Mouse (Mus musculus) gonadal fat pad, adult 2 months (tissue): ENCODE results near the gene Lnpk. TPM values are rescaled to one million over a fixed set of nuclear protein-coding genes. Genes with fewer than 3 reads are reported as not detected.

Experiments
- DNase-seq: peaks from one replicate; pipeline ENCODE4 v3.0.0-alpha.2; 2012; ENCODE audit warnings: low read depth
- polyA plus RNA-seq: library from polyadenylated mRNA; depleted of rRNA; stranded (reverse); fragments of >200 nt; gene quantifications from 2 replicates; pipeline ENCODE4 v1.2.3, GENCODE M21; 2012; rRNA removed

Lnpk gene
- polyA plus RNA-seq, 1 experiment: 8.1 TPM

DNA sequence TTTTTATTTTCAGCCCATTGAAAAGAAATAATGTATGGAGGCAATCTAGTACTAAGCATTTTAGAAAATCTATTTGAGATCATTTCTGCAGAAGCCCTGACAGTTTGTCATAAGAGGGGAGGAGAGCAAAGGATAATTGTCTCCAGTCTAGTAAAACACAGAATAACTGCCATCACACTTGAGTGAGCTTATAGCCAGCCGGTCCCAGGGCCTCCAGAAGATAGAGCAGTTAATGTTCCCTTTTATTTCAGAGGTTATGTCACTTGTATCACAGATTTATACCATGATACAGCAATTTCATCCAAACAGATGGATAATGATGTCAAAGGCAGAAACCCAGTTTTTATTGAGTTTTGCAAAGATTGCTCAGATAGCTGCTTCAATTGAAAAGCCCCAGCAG, 89.0 kb downstream of the Lnpk start:
- DNase-seq: no peak

DNA sequence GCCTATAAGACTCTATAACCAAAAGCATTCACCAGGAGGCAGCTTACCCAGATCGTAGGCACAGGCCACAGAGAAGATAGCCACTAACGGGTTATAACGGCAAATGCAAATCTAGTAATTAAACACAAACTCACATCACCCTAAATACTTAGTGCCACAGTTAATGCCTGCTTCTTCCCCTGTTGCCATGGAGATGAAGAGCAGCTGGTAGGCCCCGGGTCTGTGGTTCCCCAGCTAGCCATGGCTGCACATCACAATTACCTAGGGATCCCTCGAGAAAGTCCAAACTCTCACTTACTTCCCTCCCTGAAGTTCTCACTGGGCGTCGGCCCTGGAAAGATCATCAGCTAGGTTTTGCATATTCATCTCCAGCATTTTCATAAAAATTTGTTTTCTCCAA, 90.8 kb downstream of the Lnpk start:
- DNase-seq: no peak

DNA sequence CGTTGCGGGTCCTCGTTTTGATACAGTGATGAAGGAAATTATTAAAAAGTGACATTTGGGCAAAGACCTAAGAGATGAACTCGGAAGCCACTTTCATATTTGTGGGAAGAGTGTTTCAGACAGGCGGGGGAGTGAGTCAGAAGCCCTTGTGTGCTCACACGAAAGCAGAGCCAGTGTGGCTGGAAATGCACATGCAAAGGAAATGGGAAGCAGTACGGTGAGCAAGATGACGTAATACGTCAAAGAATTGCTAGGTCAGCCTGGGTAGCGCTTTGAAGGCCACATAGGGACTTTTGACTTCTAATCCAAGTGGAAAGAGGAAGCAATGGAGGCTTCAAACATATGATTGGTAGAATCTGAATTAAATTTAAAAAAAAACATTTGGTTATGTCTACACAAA, 96.6 kb downstream of the Lnpk start:
- DNase-seq: no peak

DNA sequence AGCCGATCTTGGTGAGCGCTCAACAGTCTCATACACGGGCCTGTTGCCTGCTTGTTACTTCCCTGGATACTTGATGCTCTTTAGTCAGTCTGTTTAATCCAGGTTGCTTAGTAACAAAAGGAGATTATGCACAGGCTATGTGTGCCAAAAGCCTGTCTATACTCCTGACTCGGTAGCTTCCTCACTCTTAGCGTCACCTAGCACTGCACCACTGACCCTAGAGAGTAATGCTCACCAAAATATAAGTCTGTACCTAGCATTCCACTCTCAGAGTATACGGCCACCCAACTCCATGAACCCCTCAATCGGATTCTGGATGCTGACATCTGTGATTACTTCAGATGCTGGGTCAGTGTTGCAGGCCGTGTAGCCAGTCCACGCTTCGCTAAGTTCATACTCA, 97.1 kb downstream of the Lnpk start:
- DNase-seq: no peak

Other genes with a start within 250 kb of the Lnpk start
- gene Evx2, start 80.1 kb upstream of the Lnpk start, polyA plus RNA-seq: not detected in 2 replicates
- gene Hoxd13, start 88.9 kb upstream of the Lnpk start, polyA plus RNA-seq: 0.34 and 0.46 TPM in 2 replicates
- gene Hoxd12, start 95.6 kb upstream of the Lnpk start, polyA plus RNA-seq: 0.09 and 0.13 TPM in 2 replicates
- 0.44 and 0.76 TPM in 2 replicates for gene Hoxd11, start 100.1 kb upstream of the Lnpk start, polyA plus RNA-seq
- 0.90 and 2.2 TPM in 2 replicates for gene Hoxd10, start 112.5 kb upstream of the Lnpk start, polyA plus RNA-seq
- gene Hoxd9, start 118.3 kb upstream of the Lnpk start, polyA plus RNA-seq: 17.1 and 28.9 TPM in 2 replicates
- gene Hoxd8, start 125.2 kb upstream of the Lnpk start, polyA plus RNA-seq: 43.0 and 80.7 TPM in 2 replicates
- 23.7 and 30.0 TPM in 2 replicates for gene Hoxd3, start 132.5 kb upstream of the Lnpk start, polyA plus RNA-seq
- 91.6 and 149 TPM in 2 replicates for gene Hoxd4, start 132.5 kb upstream of the Lnpk start, polyA plus RNA-seq
- gene Gm28230, start 147.3 kb upstream of the Lnpk start, polyA plus RNA-seq: 16.4 and 21.3 TPM in 2 replicates
- 0.36 and 0.80 TPM in 2 replicates for gene Hoxd1, start 183.5 kb upstream of the Lnpk start, polyA plus RNA-seq
- 50.5 and 64.2 TPM in 2 replicates for gene Mtx2, start 246.4 kb upstream of the Lnpk start, polyA plus RNA-seq